Mouse (Mus musculus) liver, embryonic 14.5 days (tissue): Measurements from ENCODE around the gene Nfatc2. TPM values are rescaled to one million over a fixed set of nuclear protein-coding genes. Genes with fewer than 3 reads are reported as not detected.

Experiments used
- ATAC-seq: fragments of 200-750 bp; cut with Nextera tagmentation; 2 replicates; pipeline ENCODE4 v1.8.0; 2017; ENCODE audit warnings: moderate number of reproducible peaks, mild to moderate bottlenecking, moderate library complexity; ENCODE audit not compliant: insufficient read depth
- DNase-seq, 3 experiments: peaks; one replicate each; pipeline ENCODE4 v3.0.0-alpha.2; 2012 to 2013; ENCODE audit warnings: low read depth in 3 of 3, low spot score in 3 of 3
- H3K27ac ChIP-seq: fragments of 300-500 bp; sonication (generic); 2 replicates; pipeline ENCODE4 v1.5.1; 2014; ENCODE audit warnings: moderate library complexity, mild to moderate bottlenecking, control low read depth, inconsistent platforms
- H3K27me3 ChIP-seq: fragments of 300-500 bp; sonication (generic); 2 replicates; pipeline ENCODE4 v1.6.1; 2014; ENCODE audit warnings: mild to moderate bottlenecking, low read length, moderate library complexity; ENCODE audit not compliant: control insufficient read depth, insufficient read depth
- H3K36me3 ChIP-seq: fragments of 300-500 bp; sonication (generic); replicated peaks from 2 replicates; pipeline ENCODE4 v1.6.1; 2014; ENCODE audit warnings: low read depth; ENCODE audit not compliant: control insufficient read depth, insufficient read depth
- H3K4me1 ChIP-seq, 2 experiments: fragments of 200-500 bp in 1 of 2; fragments of 300-500 bp in 1 of 2; sonication (generic) in 1 of 2; replicated peaks; 2 replicates each; pipeline ENCODE4 v1.6.1; 2012 to 2014; ENCODE audit warnings: antibody characterized with exemption in 1 of 2, inconsistent platforms in 1 of 2, low read length in 1 of 2; ENCODE audit not compliant: control insufficient read depth in 2 of 2, insufficient read depth in 2 of 2
- H3K4me2 ChIP-seq: fragments of 300-500 bp; sonication (generic); 2 replicates; pipeline ENCODE4 v1.6.1; 2014; ENCODE audit warnings: low read depth, mild to moderate bottlenecking, control low read depth, moderate library complexity
- H3K4me3 ChIP-seq, 2 experiments: fragments of 200-500 bp in 1 of 2; fragments of 300-500 bp in 1 of 2; sonication (generic) in 1 of 2; 2 replicates each; pipeline ENCODE4 v1.5.1; 2012 to 2014; ENCODE audit warnings: low read depth in 2 of 2, low read length in 2 of 2, mild to moderate bottlenecking in 2 of 2, control low read depth in 1 of 2, inconsistent platforms in 1 of 2, moderate library complexity in 1 of 2; ENCODE audit not compliant: insufficient read depth in 1 of 2
- H3K9ac ChIP-seq: fragments of 300-500 bp; sonication (generic); replicated peaks from 2 replicates; pipeline ENCODE4 v1.6.1; 2014; ENCODE audit warnings: mild to moderate bottlenecking, control low read depth, moderate library complexity
- H3K9me3 ChIP-seq: fragments of 300-500 bp; sonication (generic); 2 replicates; pipeline ENCODE4 v1.6.1; 2016; ENCODE audit warnings: low read length, mixed read lengths; ENCODE audit not compliant: control insufficient read depth
- CTCF ChIP-seq: IDR thresholded peaks from 2 replicates; pipeline ENCODE4 v1.5.1; 2016; ENCODE audit warnings: antibody characterized with exemption, low read depth, control low read depth
- EP300 ChIP-seq: IDR thresholded peaks from 2 replicates; pipeline ENCODE4 v1.6.1; 2016; ENCODE audit warnings: antibody characterized with exemption, low read depth
- WGBS: fragments of 180-500 bp; shearing (Covaris S2); extraction: QIAGEN DNeasy Blood & Tissue Kit; methylation state at CpG from one replicate; pipeline ENCODE4 v1.1.7; 2014; ENCODE audit not compliant: insufficient replicate concordance; 5-methylcytosine and 5-hydroxymethylcytosine counted together
- polyA plus RNA-seq, 2 experiments: library from polyadenylated mRNA; depleted of rRNA in 1 of 2; stranded (reverse) in 1 of 2; unstranded in 1 of 2; fragments of >200 nt; fragmentation: Nextera tagmentation in 1 of 2; extraction: Ambion mirVana in 1 of 2; gene quantifications; 2 replicates each; pipeline versions ENCODE4 v1.2.1 to v1.2.3; 2012 to 2014

Nfatc2 gene
- polyA plus RNA-seq, 2 experiments: 0.08 to 0.19 TPM

- Histone ChIP-seq H3K9ac (no peak overlapping the region), H3K27me3 (no peaks in the 10 kb centered on the region), H3K4me3 (no peak overlapping the region), H3K4me2 (no peak overlapping the region), H3K9me3 (no peaks in the 10 kb centered on the region), H3K36me3 (no peaks in the 10 kb centered on the region), H3K27ac (no peak overlapping the region), H3K4me1 (no peaks in the 10 kb centered on the region)
- DNase-seq (no peak), ATAC-seq (no peak)
- no peak for TF ChIP-seq CTCF
- TF ChIP-seq EP300: no peak
- 58% methylated on average over 5 of the region's 5 CpGs for WGBS
These were observed 87.3 kb downstream of the Nfatc2 start for GRCm38 (mm10) chr2:168514131-168514530.

- no peak overlapping the region for H3K4me3 ChIP-seq
- DNase-seq (no peak), ATAC-seq (no peak)
- H3K4me1 ChIP-seq: no peaks in the 10 kb centered on the region
- no peaks in the 10 kb centered on the region for H3K9me3 ChIP-seq
- TF ChIP-seq CTCF (no peak), EP300 (no peak)
- no peak overlapping the region for H3K9ac ChIP-seq
- no peak overlapping the region for H3K4me2 ChIP-seq
- no peaks in the 10 kb centered on the region for H3K27me3 ChIP-seq
- H3K27ac ChIP-seq: no peak overlapping the region
- no peaks in the 10 kb centered on the region for H3K36me3 ChIP-seq
These were observed 89.9 kb downstream of the Nfatc2 start for GRCm38 (mm10) chr2:168511529-168511928.

GRCm38 (mm10) chr2:168508469-168509198 lies 92.8 kb downstream of the Nfatc2 start:
- Histone ChIP-seq H3K9ac (no peak overlapping the region), H3K36me3 (no peaks in the 10 kb centered on the region), H3K9me3 (no peaks in the 10 kb centered on the region), H3K27me3 (no peaks in the 10 kb centered on the region), H3K4me1 (no peaks in the 10 kb centered on the region), H3K4me3 (no peak overlapping the region), H3K4me2 (no peak overlapping the region), H3K27ac (no peak overlapping the region)
- no peak for ATAC-seq
- no peak for TF ChIP-seq EP300
- no peak for TF ChIP-seq CTCF
- DNase-seq: no peak
- 67% methylated on average over 13 of the region's 13 CpGs for WGBS

- Histone ChIP-seq H3K9me3 (no peaks in the 10 kb centered on the region), H3K4me3 (no peak overlapping the region), H3K27me3 (no peaks in the 10 kb centered on the region), H3K27ac (no peak overlapping the region), H3K4me2 (no peak overlapping the region), H3K36me3 (no peaks in the 10 kb centered on the region), H3K4me1 (no peaks in the 10 kb centered on the region), H3K9ac (no peak overlapping the region)
- DNase-seq: no peak
- no peak for ATAC-seq
- TF ChIP-seq EP300 (no peak), CTCF (no peak)
- WGBS: 66% methylated on average over 27 of the region's 27 CpGs
These were observed 96.8 kb downstream of the Nfatc2 start for GRCm38 (mm10) chr2:168504431-168505182.

- H3K4me3 ChIP-seq: no peak overlapping the region
- DNase-seq (no peak), ATAC-seq (no peak)
- no peak overlapping the region for H3K4me2 ChIP-seq
- H3K4me1 ChIP-seq: no peaks in the 10 kb centered on the region
- H3K27ac ChIP-seq: no peak overlapping the region
- H3K9ac ChIP-seq: no peak overlapping the region
- TF ChIP-seq EP300 (no peak), CTCF (no peak)
- H3K27me3 ChIP-seq: no peaks in the 10 kb centered on the region
- H3K9me3 ChIP-seq: no peaks in the 10 kb centered on the region
- no peaks in the 10 kb centered on the region for H3K36me3 ChIP-seq
- 53% methylated on average over 6 of the region's 6 CpGs for WGBS
These were observed 97.7 kb downstream of the Nfatc2 start for GRCm38 (mm10) chr2:168503735-168504134.
